Comparison of ENCODE assay signal across 9 mouse cellular contexts in the genomic region with DNA sequence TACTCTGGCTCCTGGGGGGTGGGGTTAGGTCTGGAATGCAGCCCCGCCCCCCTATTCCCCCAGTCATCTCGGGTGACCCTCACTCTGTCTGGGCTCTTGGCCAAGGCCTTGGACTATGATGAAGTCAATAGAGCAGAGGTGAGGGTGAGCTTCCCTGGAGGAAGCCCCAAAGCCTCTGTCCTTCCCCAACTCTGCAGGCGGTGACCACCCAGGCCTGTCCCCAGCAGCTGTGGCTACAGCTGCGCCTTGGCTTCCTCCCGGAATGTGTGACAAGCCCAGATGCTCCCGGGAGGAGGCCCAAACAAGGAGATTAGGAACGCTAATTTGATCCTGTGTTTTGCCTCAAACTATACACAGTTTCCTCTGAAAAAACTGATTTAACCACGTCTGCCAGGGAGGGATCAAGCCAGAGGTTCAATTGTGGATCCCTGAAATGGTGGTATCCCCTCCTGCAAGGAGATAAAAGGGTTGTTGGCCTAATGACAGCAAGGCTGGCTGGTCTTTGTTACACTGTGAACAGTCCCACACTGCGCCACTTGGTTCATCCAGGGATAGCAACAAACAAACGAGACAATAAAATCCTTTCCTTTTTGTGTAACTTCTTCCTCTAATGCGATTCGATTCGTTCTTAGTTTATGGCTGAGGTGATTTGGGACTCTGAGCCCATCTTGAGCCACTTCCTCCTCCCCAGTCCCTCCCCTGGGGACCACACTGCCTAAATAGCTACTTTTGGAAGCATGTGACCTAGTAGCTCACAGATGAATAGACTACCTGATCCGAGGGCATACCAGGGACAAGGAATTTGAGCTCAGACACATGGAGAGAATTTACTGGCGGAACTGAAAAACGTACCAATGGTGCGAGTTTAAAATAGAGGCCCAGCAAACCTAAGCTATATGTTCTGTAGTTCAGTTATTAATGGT. TPM values are rescaled to one million over a fixed set of nuclear protein-coding genes. Genes with fewer than 3 reads are reported as not detected.
DNase-seq lines count a peak whose midpoint lies in the region; ATAC-seq and TF ChIP-seq lines count a peak whose summit lies in the region.
"Had no signal": no experiment of that assay in that cellular context is flagged by ENCODE, and none has a peak within 500 bp of the region (broad histone marks: within the 10 kb centered on the region; RNA-seq: fewer than 3 reads in every experiment).

No protein-coding gene starts in this region.

- peaks cover 35% of the 10 kb centered on the region for H3K4me1 ChIP-seq in forebrain, embryonic 10.5 days
- H3K4me1 ChIP-seq in limb, embryonic 12.5 days (replicated peaks) = peaks cover 27% of the 10 kb centered on the region

- 12% methylated on average over 17 of the region's 17 CpGs for WGBS in forebrain, embryonic 10.5 days
- WGBS in limb, embryonic 12.5 days = 22% methylated on average over 17 of the region's 17 CpGs

- H3K4me2 ChIP-seq in limb, embryonic 12.5 days = 0 out of 2 replicates have a peak overlapping the region, but pooled peaks have one; percentile 1

- peak; percentile 60; the same call in 1 of the 2 replicates for ATAC-seq in limb, embryonic 12.5 days (ENCODE audit: insufficient number of reproducible peaks, insufficient read depth, low FRiP score, low TSS enrichment, low read depth)
- no peak for ATAC-seq in monocyte, adult 5-6 weeks (replicated peaks; ENCODE audit: insufficient number of reproducible peaks, low FRiP score, low TSS enrichment, poor library complexity, severe bottlenecking)

- 0 out of 2 replicates have a peak overlapping the region, but pooled peaks have one; percentile 18 for H3K9ac ChIP-seq in limb, embryonic 12.5 days (replicated peaks)

- H3K36me3 ChIP-seq in forebrain, embryonic 10.5 days (replicated peaks) = no peaks in the 10 kb centered on the region
- H3K36me3 ChIP-seq in limb, embryonic 12.5 days = peaks cover under 1% of the 10 kb centered on the region; the same call in 1 of the 2 replicates

- H3K27ac ChIP-seq in layer of hippocampus, adult 2 months = no peak overlapping the region
- H3K27ac ChIP-seq in forebrain, embryonic 10.5 days = peak overlapping the region; percentile 76
- peak overlapping the region; percentile 78 for H3K27ac ChIP-seq in limb, embryonic 12.5 days

- TF ChIP-seq CTCF in layer of hippocampus, adult 2 months (conservative IDR thresholded peaks at IDR 0.05) = 0 out of 2 replicates have a peak, but pooled peaks have one; percentile 10

- no peaks in the 10 kb centered on the region for H3K9me3 ChIP-seq in forebrain, embryonic 10.5 days
- H3K9me3 ChIP-seq in limb, embryonic 12.5 days = no peaks in the 10 kb centered on the region

- H3K4me3 ChIP-seq in layer of hippocampus, adult 2 months = no peak overlapping the region
- no peak overlapping the region for H3K4me3 ChIP-seq in forebrain, embryonic 10.5 days
- H3K4me3 ChIP-seq in limb, embryonic 12.5 days (replicated peaks) = no peak overlapping the region
- H3K4me3 ChIP-seq: erythroblast, embryonic 14.5 days had no signal

- H3K27me3 ChIP-seq in forebrain, embryonic 10.5 days (ENCODE audit: poor library complexity, severe bottlenecking) = peaks cover 71% of the 10 kb centered on the region
- H3K27me3 ChIP-seq in limb, embryonic 12.5 days = no peaks in the 10 kb centered on the region

- DNase-seq in layer of hippocampus, adult 2 months (ENCODE audit: low spot score in 2 of 2) = no peak
- DNase-seq in layer of hippocampus, adult 11-12 months (ENCODE audit: low spot score) = no peak
- DNase-seq in forebrain, embryonic 10.5 days (ENCODE audit: extremely low spot score, low spot score) = no peak
- peak; percentile 64 to 73 for DNase-seq in heart, postnatal 14 days
- peak; percentile 65 for DNase-seq in ovary, postnatal 36 days (ENCODE audit: low spot score)
- no peak for DNase-seq in left cerebral cortex, adult 9 months (ENCODE audit: low spot score in 2 of 2)

- intact Hi-C loops in heart, postnatal 14 days (cut with DNase I) = loop anchor here (10.0 kb wide), 1 partner anchor 234 kb away; no protein-coding TSS in a partner anchor

RNA-seq across cellular contexts. Expression of gene Ccin, which starts 4.5 kb away (rescaled TPM):
- not detected for total RNA-seq in layer of hippocampus, adult 2 months (2021)
- not detected in 2 replicates for polyA plus RNA-seq in forebrain, embryonic 10.5 days (2016; fragmentation: Nextera tagmentation; extraction: Ambion mirVana)
- total RNA-seq in heart, postnatal 14 days (2021) = not detected
- polyA plus RNA-seq in limb, embryonic 12.5 days (2016; fragmentation: Nextera tagmentation; extraction: Ambion mirVana) = not detected in 2 replicates
- 0.39 TPM in 1 of 3 replicates, not detected in the others for total RNA-seq in monocyte, adult 5-6 weeks (2017)
- polyA plus RNA-seq: erythroblast, embryonic 14.5 days had no signal

RNA-seq across cellular contexts. Expression of gene Glipr2, which starts 21.6 kb away (rescaled TPM):
- 1 to 10 TPM; 2.5 to 2.7 TPM for total RNA-seq in layer of hippocampus, adult 2 months (2021)
- polyA plus RNA-seq in forebrain, embryonic 10.5 days (2016; fragmentation: Nextera tagmentation; extraction: Ambion mirVana) = 52.7 and 52.8 TPM in 2 replicates
- 1 to 10 TPM; 5.5 to 8.9 TPM for total RNA-seq in heart, postnatal 14 days (2021)
- 86.2 and 89.9 TPM in 2 replicates for polyA plus RNA-seq in limb, embryonic 12.5 days (2016; fragmentation: Nextera tagmentation; extraction: Ambion mirVana)
- total RNA-seq in monocyte, adult 5-6 weeks (2017) = 116 to 119 TPM (median 118 TPM) in 3 replicates

RNA-seq across cellular contexts. Expression of gene Clta, which starts 25.5 kb away (rescaled TPM):
- 100 to 1,000 TPM; 285 to 293 TPM for total RNA-seq in layer of hippocampus, adult 2 months (2021)
- 176 and 179 TPM in 2 replicates for polyA plus RNA-seq in forebrain, embryonic 10.5 days (2016; fragmentation: Nextera tagmentation; extraction: Ambion mirVana)
- total RNA-seq in heart, postnatal 14 days (2021) = 10 to 100 TPM; 83.0 to 91.0 TPM
- polyA plus RNA-seq in limb, embryonic 12.5 days (2016; fragmentation: Nextera tagmentation; extraction: Ambion mirVana) = 241 and 247 TPM in 2 replicates
- 320 to 466 TPM (median 446 TPM) in 3 replicates for total RNA-seq in monocyte, adult 5-6 weeks (2017)

Comparison
In these comparisons a context has a peak if more than half of its experiments do, and no peak if none do; other contexts are left out.
1. DNase-seq: peak in heart, postnatal 14 days (2 of 2) and ovary, postnatal 36 days (single experiment); none in layer of hippocampus, adult 2 months (0 of 2), layer of hippocampus, adult 11-12 months (single experiment), forebrain, embryonic 10.5 days (single experiment) and left cerebral cortex, adult 9 months (0 of 2).
2. RNA of gene Glipr2, which starts 21.6 kb away (total RNA-seq): 116 to 119 TPM in monocyte, adult 5-6 weeks; 5.5 to 8.9 TPM in heart, postnatal 14 days and 2.5 to 2.7 TPM in layer of hippocampus, adult 2 months; every median in the first group is over 10 times any median in the second.